Mouse (Mus musculus): ENCODE data around the gene Cpa1. TPM values are rescaled to one million over a fixed set of nuclear protein-coding genes. Genes with fewer than 3 reads are reported as not detected.

The Cpa1 gene
- total RNA-seq, 4 experiments from 2014 or later, result not detected

DNA sequence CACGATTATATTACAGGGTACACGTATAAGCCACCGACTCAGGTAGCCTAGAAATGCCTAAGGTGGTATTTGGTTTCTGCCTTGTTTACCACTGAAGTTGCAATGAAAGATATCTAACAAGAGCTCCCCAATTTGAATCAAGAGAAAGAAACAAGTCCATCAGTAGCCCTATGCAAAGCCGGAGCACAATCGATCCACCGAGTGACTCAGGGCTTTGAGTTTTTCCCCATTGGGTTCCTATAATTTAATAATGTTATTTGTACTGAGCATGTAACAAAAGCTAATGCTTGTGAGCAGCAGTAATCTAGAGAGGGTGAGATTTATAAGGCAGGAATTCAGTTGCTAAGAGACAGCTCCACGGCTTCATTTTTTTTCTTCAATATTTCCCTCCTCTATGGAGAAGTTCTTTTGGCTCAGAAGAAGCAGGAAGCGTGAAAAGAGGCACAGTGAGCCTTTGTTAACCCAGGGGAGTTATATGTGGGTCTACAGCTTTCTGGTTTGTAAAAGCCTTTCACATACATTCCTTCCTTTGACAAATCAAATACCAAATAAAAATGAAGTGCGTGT, 35.8 kb downstream of the Cpa1 start:
- no peak for DNase-seq

DNA sequence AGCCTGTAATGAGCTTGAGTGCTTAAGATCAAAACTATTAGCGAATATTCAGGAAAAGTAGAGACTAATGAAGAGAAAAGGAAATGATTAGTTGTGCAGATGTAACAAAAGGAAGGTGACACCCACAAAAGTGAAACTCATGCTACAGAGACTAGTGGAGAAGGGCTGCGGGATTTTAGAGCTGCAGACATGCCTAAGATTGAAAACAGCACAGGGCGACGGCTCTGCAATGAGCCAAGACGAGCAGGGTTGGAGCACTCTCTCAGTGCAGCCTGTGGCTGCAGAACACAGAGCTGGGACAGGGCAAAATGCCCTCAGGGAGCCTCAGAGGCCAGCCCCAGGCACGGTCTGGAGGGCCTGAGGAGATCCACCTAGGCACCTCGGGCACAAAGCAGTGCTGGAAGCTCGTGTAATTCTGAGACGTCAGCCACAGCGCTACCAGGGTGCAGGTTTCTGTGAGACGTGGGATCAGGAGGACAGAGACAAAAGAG, 36.3 kb downstream of the Cpa1 start:
- peak; percentile 26 for DNase-seq

DNA sequence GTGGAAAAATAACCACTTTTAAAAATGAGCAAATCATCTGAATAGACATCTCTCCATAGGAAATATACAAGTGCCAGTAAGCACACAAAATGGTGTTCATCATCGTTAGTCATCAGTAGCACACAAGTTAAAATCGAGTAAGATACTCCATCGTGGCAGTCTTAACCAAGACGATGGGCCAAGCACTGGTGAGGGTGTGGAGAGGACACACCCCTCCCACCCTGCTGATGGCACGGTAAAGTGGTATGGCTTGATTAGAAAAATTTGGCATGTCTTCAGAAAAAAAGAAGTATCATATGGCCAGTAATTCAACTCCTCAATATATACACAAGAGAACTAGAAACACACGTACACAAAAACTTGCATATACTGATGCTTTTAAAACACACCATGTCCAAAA, 37.5 kb downstream of the Cpa1 start:
- no peak for DNase-seq

DNA sequence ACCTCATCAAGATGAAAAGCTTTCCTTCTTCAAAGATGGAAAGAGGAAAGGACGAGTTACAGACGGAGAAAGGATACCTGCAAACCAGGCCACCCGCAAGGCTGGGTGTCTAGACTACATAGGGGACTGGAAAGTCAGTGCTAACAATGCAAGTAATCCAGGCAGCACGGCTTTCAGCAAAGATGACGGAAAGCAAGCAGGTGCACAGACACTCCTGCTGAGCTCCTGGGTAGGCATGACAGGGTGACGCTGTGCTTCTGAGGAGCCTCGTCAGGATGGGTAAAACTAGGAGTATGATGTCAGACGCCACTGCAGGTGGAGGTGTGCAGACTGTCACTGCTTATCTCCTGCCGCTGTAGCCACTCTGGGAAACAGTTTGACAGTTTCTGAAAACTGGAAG, 38.6 kb downstream of the Cpa1 start:
- no peak for DNase-seq

DNA sequence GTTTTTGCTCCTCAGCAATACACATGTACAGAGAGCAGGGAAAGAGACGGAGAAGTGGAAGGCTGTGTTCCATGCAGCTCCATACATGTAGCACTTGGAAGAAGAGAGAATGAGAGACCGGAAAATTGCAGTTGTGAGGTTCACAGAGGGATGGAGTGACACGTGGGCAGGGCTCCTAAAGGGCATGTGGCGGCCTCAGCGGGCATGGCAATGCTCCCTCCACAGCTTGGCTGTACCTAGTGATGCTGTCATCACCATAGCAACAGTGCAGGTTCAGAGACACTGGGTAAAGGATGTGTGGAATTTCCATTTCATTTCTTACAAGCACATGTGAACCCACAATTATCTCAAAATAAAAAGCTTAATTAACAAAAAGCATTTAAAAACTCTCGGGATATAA, 39.5 kb downstream of the Cpa1 start:
- DNase-seq, result no peak

DNA sequence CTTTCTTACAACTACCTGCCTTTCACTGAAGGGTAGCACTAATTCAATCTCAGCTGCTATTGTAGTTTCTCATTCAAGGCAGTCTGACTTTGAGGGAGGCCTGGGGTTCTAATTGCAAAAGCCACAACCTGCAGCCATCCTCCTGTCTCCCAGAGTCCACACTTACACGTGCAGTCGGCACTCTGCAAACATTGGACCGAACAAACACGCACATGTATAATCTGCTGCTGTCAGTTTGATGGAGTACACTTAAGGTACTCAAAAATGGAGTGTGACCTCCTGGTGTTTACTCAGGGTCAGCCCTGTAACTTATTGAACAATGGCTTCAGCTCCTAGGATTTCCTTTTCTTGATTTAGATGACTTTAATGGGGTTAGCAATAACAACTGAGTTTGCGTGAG, 40.5 kb downstream of the Cpa1 start:
- no peak for DNase-seq

DNA sequence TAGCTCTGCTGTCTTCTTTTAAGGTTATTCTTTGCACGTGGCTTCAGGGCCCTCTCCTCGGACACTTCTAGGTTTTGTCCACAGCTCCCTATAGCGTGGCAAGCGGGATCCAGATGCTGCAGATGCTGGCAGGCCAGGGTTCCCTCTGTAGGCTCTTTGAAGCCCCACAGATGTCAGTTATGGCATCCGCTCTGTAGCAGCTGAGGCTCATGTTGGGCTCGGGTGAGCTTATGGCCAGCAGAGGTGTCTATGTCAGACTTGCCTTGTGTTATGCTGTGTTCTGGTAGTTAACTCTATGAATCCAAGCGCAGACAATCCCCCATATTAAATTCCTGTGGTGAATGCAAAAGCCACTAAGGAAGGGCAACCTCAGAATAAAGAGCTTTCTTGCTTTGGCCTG, 41.4 kb downstream of the Cpa1 start:
- no peak for DNase-seq

DNA sequence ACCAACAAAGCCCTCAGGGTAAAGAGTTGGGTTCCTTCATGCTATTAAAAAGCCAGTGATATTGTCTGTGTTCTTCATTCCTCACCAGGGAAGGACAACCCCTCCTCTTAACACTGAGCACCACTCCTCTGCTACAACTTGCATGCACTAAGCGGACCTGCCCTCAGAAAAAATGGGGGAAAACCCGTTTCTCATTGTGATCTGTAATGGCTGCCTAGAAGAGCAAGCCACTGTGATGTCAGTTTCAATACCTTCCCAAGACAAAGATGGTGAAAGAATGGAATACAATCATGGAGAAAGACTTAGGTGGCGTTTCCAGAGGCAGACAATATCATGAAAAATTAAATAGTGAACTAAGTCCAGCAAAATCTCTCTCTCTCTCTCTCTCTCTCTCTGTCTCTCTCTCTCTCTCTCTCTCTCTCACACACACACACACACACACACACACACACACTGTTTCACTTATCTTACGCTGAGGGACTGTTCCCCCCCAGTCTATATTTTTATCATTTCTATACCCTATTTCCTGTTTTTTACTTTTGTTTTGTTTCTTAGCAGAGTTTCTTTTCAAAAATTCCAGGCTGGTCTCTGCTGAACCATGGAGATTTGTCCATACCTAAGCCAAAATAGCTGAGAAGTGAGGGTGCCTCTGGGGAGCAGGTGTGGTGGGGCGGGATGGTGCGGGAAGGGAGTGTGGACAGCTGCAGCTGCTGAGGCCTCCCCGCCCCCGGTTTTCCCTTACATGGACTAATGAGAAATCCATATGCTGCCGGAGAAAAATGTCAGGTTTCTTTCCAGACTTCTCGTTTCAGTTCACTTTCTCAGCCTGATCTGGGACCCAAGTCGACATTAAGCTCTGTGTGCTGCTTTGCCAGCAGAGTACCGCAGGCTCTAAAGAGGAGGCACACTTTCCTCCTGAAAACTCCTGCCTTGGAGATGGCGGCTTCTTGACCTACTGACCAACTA, 43.2 kb downstream of the Cpa1 start:
- DNase-seq, result no peak

DNA sequence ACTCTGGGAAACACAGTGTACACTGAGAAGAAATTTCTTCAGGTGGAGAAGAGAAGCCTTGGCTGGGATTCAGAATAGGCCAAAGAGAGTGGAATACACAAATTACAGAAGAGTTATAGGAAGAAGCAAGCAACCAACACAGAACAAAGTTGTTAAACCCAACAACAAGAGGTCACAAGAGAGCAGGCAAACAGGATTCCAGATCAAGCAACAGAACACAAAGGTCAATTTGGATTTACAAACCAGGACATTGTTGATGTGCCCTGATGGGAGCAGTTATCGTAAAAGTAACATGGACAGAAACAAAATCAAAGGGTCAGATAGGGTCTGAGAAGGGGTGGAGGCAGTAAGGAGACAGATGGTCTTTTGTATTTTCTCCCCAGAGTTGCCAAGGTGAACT, 45.6 kb downstream of the Cpa1 start:
- no peak for DNase-seq

DNA sequence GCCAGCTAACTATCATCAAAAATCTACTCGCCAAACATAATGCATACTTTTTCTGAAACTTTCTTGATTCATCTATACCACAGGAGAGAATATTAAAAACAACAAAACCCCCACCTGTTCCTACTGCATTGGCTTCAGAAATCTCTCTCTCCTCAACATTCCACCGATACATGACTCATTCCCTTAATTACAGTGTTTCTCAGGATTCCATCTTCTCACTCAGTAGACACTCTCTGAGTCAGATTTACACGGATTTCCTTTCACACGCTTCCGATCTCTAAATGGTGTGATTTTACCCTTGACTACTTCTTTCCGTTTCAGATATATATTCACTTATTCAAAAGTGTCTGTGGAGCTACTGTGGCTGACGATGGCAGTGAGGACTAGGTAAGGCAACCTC, 48.2 kb downstream of the Cpa1 start:
- DNase-seq, result no peak

DNA sequence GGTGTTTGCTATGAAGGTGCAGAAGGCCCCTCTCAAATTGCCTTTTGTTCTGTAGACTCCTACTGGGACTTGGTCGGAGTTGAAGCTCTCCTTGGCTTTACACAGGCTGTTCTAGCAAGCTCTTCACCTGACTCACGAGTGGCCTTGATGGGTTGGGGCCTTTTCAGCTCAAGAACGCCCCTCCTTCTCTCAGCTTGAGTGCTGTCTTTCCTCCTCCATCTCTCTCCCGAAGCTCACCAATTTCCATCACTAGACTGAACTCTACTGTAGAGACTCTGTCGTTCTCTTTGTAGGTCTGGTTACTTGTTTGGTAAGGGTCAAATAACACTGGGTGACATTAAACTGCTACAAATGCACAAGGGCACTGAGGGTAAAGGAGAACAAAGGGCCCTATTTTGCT, 53.8 kb downstream of the Cpa1 start:
- no peak for DNase-seq

DNA sequence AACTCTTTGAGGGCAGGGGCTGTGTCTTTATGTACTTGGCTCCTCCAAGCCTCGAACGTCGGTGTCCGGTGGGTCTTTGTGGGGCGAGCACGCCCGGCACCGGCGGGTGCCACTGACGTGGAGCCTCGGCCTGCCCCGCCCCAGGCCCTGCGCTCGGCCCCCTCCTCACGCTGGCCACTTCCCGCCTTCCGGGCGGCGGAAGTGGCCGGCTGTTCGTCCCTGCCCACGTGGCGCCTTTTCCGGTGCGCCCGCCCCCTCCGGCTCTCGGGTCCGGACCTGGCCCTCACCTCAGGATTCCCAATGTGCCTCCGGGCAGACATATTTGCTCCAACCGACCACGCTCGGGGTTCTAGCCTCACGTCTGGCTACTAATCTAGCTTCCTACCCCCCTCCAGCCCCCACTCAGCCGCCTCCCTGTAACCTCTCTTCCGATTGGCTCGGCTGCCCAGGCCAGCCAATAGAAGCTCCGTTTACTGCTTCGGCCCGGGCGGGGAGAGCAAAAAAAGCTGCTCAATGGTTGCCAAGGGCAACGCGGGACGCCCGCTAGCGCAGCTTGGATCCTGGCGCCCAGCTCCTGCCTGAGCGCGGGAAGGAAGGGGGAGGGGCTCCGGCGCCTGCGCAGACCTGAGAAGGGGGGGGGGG, 54.5 kb downstream of the Cpa1 start, which contains the start of gene Cep41:
Gene Cep41 (minus strand): TSS at position 400 of the 642 bp plus-strand sequence.
- DNase-seq, result peak; percentile 94

DNA sequence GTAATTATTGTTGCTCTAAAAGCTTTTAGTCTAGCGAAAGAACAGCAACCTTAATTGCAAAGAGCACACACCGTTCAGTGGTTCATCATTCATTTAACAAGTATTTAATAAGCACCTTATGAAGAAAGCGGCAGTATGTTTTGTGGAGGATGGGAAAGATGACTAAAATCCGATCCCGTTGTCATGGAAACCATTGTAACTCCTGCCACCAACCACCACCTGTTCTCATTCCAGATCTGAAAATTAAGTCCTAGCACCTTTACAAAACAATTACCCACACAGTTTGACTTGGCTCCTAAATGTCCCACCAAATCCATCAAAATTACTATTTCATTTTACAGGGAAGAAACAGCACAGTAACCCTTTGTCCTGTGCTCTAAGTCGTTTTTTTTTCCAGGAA, 55.2 kb downstream of the Cpa1 start:
- DNase-seq, result no peak

Other genes with a start within 250 kb of the Cpa1 start
- 10 to 100 TPM; 22.0 to 23.9 (median 22.7) TPM for gene Zc3hc1, start 248.2 kb upstream of the Cpa1 start, total RNA-seq (2022)
- 10 to 100 TPM; 76.8 to 85.9 (median 84.7) TPM for gene Klhdc10, start 237.3 kb upstream of the Cpa1 start, total RNA-seq (2022)
- gene Tmem209, start 129.4 kb upstream of the Cpa1 start, total RNA-seq (2022), result 10 to 100 TPM; 24.4 to 32.6 (median 28.6) TPM
- gene Ssmem1, start 129.4 kb upstream of the Cpa1 start, total RNA-seq (2022), result under 1 TPM in 3 of 4 experiments, not detected in 1; 0.24 to 0.92 (median 0.35) TPM
- gene Cpa2, start 97.6 kb upstream of the Cpa1 start, total RNA-seq (2022), result 1 to 10 TPM in 3 of 4 experiments, under 1 TPM in 1; 0.64 to 3.3 (median 1.0) TPM
- 1 to 10 TPM; 1.3 to 3.0 (median 2.0) TPM for gene Cpa4, start 70.8 kb upstream of the Cpa1 start, total RNA-seq (2022)
- gene Cpa5, start 28.2 kb upstream of the Cpa1 start, total RNA-seq (2022), result not detected
- gene Cep41, start 54.5 kb downstream of the Cpa1 start, total RNA-seq (2022), result 10 to 100 TPM in 1 of 4 experiments, 1 to 10 TPM in 3; 7.9 to 11.6 (median 8.6) TPM
- gene Mest, start 84.3 kb downstream of the Cpa1 start, total RNA-seq (2022), result 10 to 100 TPM; 39.2 to 81.6 (median 52.6) TPM

All from adrenal gland, adult 8-10 months (tissue).